Mouse (Mus musculus) CD8-positive naive resting alpha-beta T cell, adult 2 months (primary cell): ENCODE measurements around the gene Gm17581.
A peak's percentile ranks its signal among the peaks of the same experiment; 100 is the strongest.
"Not testable (repeated sequence)": the region's sequence is repeated elsewhere in the genome, so short reads cannot be mapped to it uniquely, and the experiment has no call there.

Source experiments
- DNase-seq, 2 experiments: peaks; one replicate each; pipeline ENCODE4 v3.0.0; 2022; ENCODE audit warnings: low read depth in 2 of 2, low spot score in 2 of 2

Gene Gm17581

GRCm38 (mm10) chr2:155735766-155736165 lies at the start of gene Gm17581:
Gm17581 (minus strand) TSS chr2:155735866.
- DNase-seq = not testable (repeated sequence)

- DNase-seq = no peak
These were observed 48.9 kb upstream of the Gm17581 start for GRCm38 (mm10) chr2:155784534-155784933.

GRCm38 (mm10) chr2:155779506-155779905 lies 43.8 kb upstream of the Gm17581 start:
- no peak for DNase-seq

- no peak for DNase-seq
These were observed 43.4 kb upstream of the Gm17581 start for GRCm38 (mm10) chr2:155779066-155779465.

GRCm38 (mm10) chr2:155778004-155778403 lies 42.3 kb upstream of the Gm17581 start:
- DNase-seq = no peak

- DNase-seq = no peak
These were observed 42.0 kb upstream of the Gm17581 start for GRCm38 (mm10) chr2:155777688-155777985.

- no peak for DNase-seq
These were observed 41.4 kb upstream of the Gm17581 start for GRCm38 (mm10) chr2:155776824-155777687.

- DNase-seq = no peak
These were observed 40.1 kb upstream of the Gm17581 start for GRCm38 (mm10) chr2:155775685-155776263.

- DNase-seq = no peak
These were observed 39.4 kb upstream of the Gm17581 start, which contains the start of gene Mmp24 for GRCm38 (mm10) chr2:155774927-155775684. Mmp24 (plus strand) TSS chr2:155775342.

GRCm38 (mm10) chr2:155774261-155774926 lies 38.7 kb upstream of the Gm17581 start:
- DNase-seq = no peak

- DNase-seq = no peak
These were observed 38.0 kb upstream of the Gm17581 start for GRCm38 (mm10) chr2:155773664-155774063.

GRCm38 (mm10) chr2:155764679-155765418 lies 29.2 kb upstream of the Gm17581 start:
- peak; percentile 79 to 80 for DNase-seq

- DNase-seq = no peak
These were observed 21.3 kb upstream of the Gm17581 start for GRCm38 (mm10) chr2:155756855-155757566.

GRCm38 (mm10) chr2:155755746-155756145 lies 20.1 kb upstream of the Gm17581 start:
- peak in 1 of 2 experiments; percentile 36 for DNase-seq

GRCm38 (mm10) chr2:155751014-155751786 lies 15.5 kb upstream of the Gm17581 start, which contains the start of gene Procr:
Procr (plus strand) TSS chr2:155751117.
- DNase-seq = no peak

GRCm38 (mm10) chr2:155749394-155749793 lies 13.7 kb upstream of the Gm17581 start:
- no peak for DNase-seq

- no peak for DNase-seq
These were observed 9.8 kb upstream of the Gm17581 start for GRCm38 (mm10) chr2:155745487-155745886.

- no peak for DNase-seq
These were observed 7.7 kb upstream of the Gm17581 start for GRCm38 (mm10) chr2:155743351-155743750.

GRCm38 (mm10) chr2:155742931-155743337 lies 7.3 kb upstream of the Gm17581 start:
- DNase-seq = no peak
